Mouse (Mus musculus): Measurements from ENCODE around the gene Gprin1. TPM values are rescaled to one million over a fixed set of nuclear protein-coding genes. Genes with fewer than 3 reads are reported as not detected.
A peak's percentile ranks its signal among the peaks of the same experiment; 100 is the strongest.

Gene Gprin1
- polyA plus RNA-seq, 1 experiment from 2014 or later = 0.82 TPM

- H3K36me3 ChIP-seq = no peaks in the 10 kb centered on the region
- no peaks in the 10 kb centered on the region for H3K27me3 ChIP-seq (replicated peaks)
- no peak within 1 kb of the TSS for H3K27ac ChIP-seq
- H3K9me3 ChIP-seq = no peaks in the 10 kb centered on the region
- ATAC-seq = no peak
- H3K4me3 ChIP-seq (replicated peaks) = no peak within 1 kb of the TSS
- WGBS = 81% methylated on average over 4 of the region's 4 CpGs
- H3K9ac ChIP-seq = no peak within 1 kb of the TSS
- no peaks in the 10 kb centered on the region; the same call in 1 of the 2 replicates for H3K4me1 ChIP-seq (replicated peaks)
- H3K4me2 ChIP-seq (replicated peaks) = no peak within 1 kb of the TSS
These were observed 34.0 kb upstream of the Gprin1 start, which contains the start of gene Eif4e1b for GRCm38 (mm10) chr13:54783698-54784097. Gene Eif4e1b (plus strand): TSS chr13:54783998.

GRCm38 (mm10) chr13:54783235-54783634 is 33.6 kb upstream of the Gprin1 start:
- Histone ChIP-seq H3K9me3 (no peaks in the 10 kb centered on the region), H3K27me3 (replicated peaks) (no peaks in the 10 kb centered on the region), H3K4me1 (replicated peaks) (no peaks in the 10 kb centered on the region), H3K27ac (no peak overlapping the region), H3K4me3 (replicated peaks) (no peak overlapping the region), H3K4me2 (replicated peaks) (no peak overlapping the region), H3K36me3 (no peaks in the 10 kb centered on the region), H3K9ac (no peak overlapping the region)
- 45% methylated on average over 2 of the region's 2 CpGs for WGBS
- ATAC-seq = no peak

GRCm38 (mm10) chr13:54781086-54781485 is 31.4 kb upstream of the Gprin1 start:
- Histone ChIP-seq H3K27me3 (replicated peaks) (no peaks in the 10 kb centered on the region), H3K4me1 (replicated peaks) (no peaks in the 10 kb centered on the region), H3K4me2 (replicated peaks) (no peak overlapping the region), H3K9me3 (no peaks in the 10 kb centered on the region), H3K36me3 (no peaks in the 10 kb centered on the region), H3K27ac (no peak overlapping the region), H3K9ac (no peak overlapping the region), H3K4me3 (replicated peaks) (no peak overlapping the region)
- no peak for ATAC-seq
- 84% methylated on average over 3 of the region's 3 CpGs for WGBS

GRCm38 (mm10) chr13:54780592-54780991 is 30.9 kb upstream of the Gprin1 start:
- 72% methylated on average over 3 of the region's 3 CpGs for WGBS
- H3K9me3 ChIP-seq = no peaks in the 10 kb centered on the region
- no peak overlapping the region for H3K27ac ChIP-seq
- H3K4me2 ChIP-seq (replicated peaks) = no peak overlapping the region
- 0 out of 2 replicates have a peak overlapping the region, but pooled peaks have one; percentile 8 for H3K9ac ChIP-seq
- H3K4me1 ChIP-seq (replicated peaks) = no peaks in the 10 kb centered on the region
- H3K4me3 ChIP-seq (replicated peaks) = no peak overlapping the region
- H3K36me3 ChIP-seq = no peaks in the 10 kb centered on the region
- ATAC-seq = no peak
- H3K27me3 ChIP-seq (replicated peaks) = no peaks in the 10 kb centered on the region

- Histone ChIP-seq H3K27ac (no peak overlapping the region), H3K4me2 (replicated peaks) (no peak overlapping the region), H3K4me3 (replicated peaks) (no peak overlapping the region), H3K36me3 (no peaks in the 10 kb centered on the region), H3K9ac (no peak overlapping the region), H3K27me3 (replicated peaks) (peaks cover 53% of the 10 kb centered on the region), H3K4me1 (replicated peaks) (0 out of 2 replicates have a peak, but pooled peaks cover 5% of the 10 kb centered on the region), H3K9me3 (no peaks in the 10 kb centered on the region)
- WGBS = 82% methylated on average over 4 of the region's 4 CpGs
- no peak for ATAC-seq
These were observed 17.3 kb upstream of the Gprin1 start for GRCm38 (mm10) chr13:54767012-54767411.

GRCm38 (mm10) chr13:54766192-54766768 is 16.6 kb upstream of the Gprin1 start, which contains the start of gene Sncb:
Gene Sncb (minus strand): TSS chr13:54766595.
- H3K27ac ChIP-seq = no peak within 1 kb of the TSS
- H3K4me3 ChIP-seq (replicated peaks) = peak within 1 kb of the TSS; percentile 30
- no peaks in the 10 kb centered on the region for H3K36me3 ChIP-seq
- H3K9ac ChIP-seq = no peak within 1 kb of the TSS
- peak within 1 kb of the TSS; percentile 61 for H3K4me2 ChIP-seq (replicated peaks)
- 0 out of 2 replicates have a peak, but pooled peaks cover 5% of the 10 kb centered on the region for H3K4me1 ChIP-seq (replicated peaks)
- 2% methylated on average over 35 of the region's 35 CpGs for WGBS
- peaks cover 53% of the 10 kb centered on the region for H3K27me3 ChIP-seq (replicated peaks)
- no peaks in the 10 kb centered on the region for H3K9me3 ChIP-seq
- ATAC-seq = peak; percentile 41; the same call in 1 of the 2 replicates

GRCm38 (mm10) chr13:54765281-54766191 is 15.9 kb upstream of the Gprin1 start:
- Histone ChIP-seq H3K4me1 (replicated peaks) (0 out of 2 replicates have a peak, but pooled peaks cover 5% of the 10 kb centered on the region), H3K4me2 (replicated peaks) (peak overlapping the region; percentile 61), H3K9me3 (no peaks in the 10 kb centered on the region), H3K4me3 (replicated peaks) (peak overlapping the region; percentile 30), H3K9ac (no peak overlapping the region), H3K36me3 (no peaks in the 10 kb centered on the region), H3K27ac (no peak overlapping the region), H3K27me3 (replicated peaks) (peaks cover 53% of the 10 kb centered on the region)
- ATAC-seq = 0 out of 2 replicates have a peak, but pooled peaks have one; percentile 12
- WGBS = 6% methylated on average over 44 of the region's 44 CpGs

GRCm38 (mm10) chr13:54760906-54761305 is 11.2 kb upstream of the Gprin1 start:
- H3K36me3 ChIP-seq = no peaks in the 10 kb centered on the region
- H3K27ac ChIP-seq = no peak overlapping the region
- no peak for ATAC-seq
- no peak overlapping the region for H3K4me2 ChIP-seq (replicated peaks)
- H3K27me3 ChIP-seq (replicated peaks) = peaks cover 47% of the 10 kb centered on the region
- 78% methylated on average over 7 of the region's 7 CpGs for WGBS
- no peak overlapping the region for H3K4me3 ChIP-seq (replicated peaks)
- no peaks in the 10 kb centered on the region for H3K9me3 ChIP-seq
- 0 out of 2 replicates have a peak, but pooled peaks cover under 1% of the 10 kb centered on the region for H3K4me1 ChIP-seq (replicated peaks)
- H3K9ac ChIP-seq = no peak overlapping the region

GRCm38 (mm10) chr13:54760164-54760795 is 10.6 kb upstream of the Gprin1 start:
- H3K27ac ChIP-seq = no peak overlapping the region
- H3K27me3 ChIP-seq (replicated peaks) = peaks cover 41% of the 10 kb centered on the region
- no peaks in the 10 kb centered on the region for H3K36me3 ChIP-seq
- ATAC-seq = no peak
- H3K9me3 ChIP-seq = no peaks in the 10 kb centered on the region
- H3K4me1 ChIP-seq (replicated peaks) = no peaks in the 10 kb centered on the region
- H3K9ac ChIP-seq = no peak overlapping the region
- H3K4me3 ChIP-seq (replicated peaks) = no peak overlapping the region
- no peak overlapping the region for H3K4me2 ChIP-seq (replicated peaks)
- 63% methylated on average over 8 of the region's 8 CpGs for WGBS

- no peak for ATAC-seq
- H3K36me3 ChIP-seq = no peaks in the 10 kb centered on the region
- WGBS = 20% methylated on average over 7 of the region's 7 CpGs
- no peak overlapping the region for H3K4me3 ChIP-seq (replicated peaks)
- H3K9ac ChIP-seq = no peak overlapping the region
- H3K27ac ChIP-seq = no peak overlapping the region
- H3K27me3 ChIP-seq (replicated peaks) = peaks cover 36% of the 10 kb centered on the region
- no peak overlapping the region for H3K4me2 ChIP-seq (replicated peaks)
- no peaks in the 10 kb centered on the region for H3K4me1 ChIP-seq (replicated peaks)
- H3K9me3 ChIP-seq = no peaks in the 10 kb centered on the region
These were observed 9.8 kb upstream of the Gprin1 start for GRCm38 (mm10) chr13:54759496-54759895.

- H3K27me3 ChIP-seq (replicated peaks) = peaks cover 32% of the 10 kb centered on the region
- no peak; the same call in 1 of the 2 replicates for ATAC-seq
- WGBS = 3% methylated on average over 29 of the region's 29 CpGs
- H3K36me3 ChIP-seq = no peaks in the 10 kb centered on the region
- H3K9me3 ChIP-seq = no peaks in the 10 kb centered on the region
- no peaks in the 10 kb centered on the region for H3K4me1 ChIP-seq (replicated peaks)
- H3K27ac ChIP-seq = no peak overlapping the region
- no peak overlapping the region for H3K9ac ChIP-seq
- 0 out of 2 replicates have a peak overlapping the region, but pooled peaks have one; percentile 3 for H3K4me3 ChIP-seq (replicated peaks)
- peak overlapping the region; percentile 67 for H3K4me2 ChIP-seq (replicated peaks)
These were observed 9.2 kb upstream of the Gprin1 start for GRCm38 (mm10) chr13:54758756-54759470.
